Mouse (Mus musculus) naive thymus-derived CD4-positive, alpha-beta T cell, adult 2 months (primary cell): ENCODE data around the gene Fbp1.
"Not testable (repeated sequence)": the region's sequence is repeated elsewhere in the genome, so short reads cannot be mapped to it uniquely, and the experiment has no call there.

Experiments
- DNase-seq: peaks from one replicate; pipeline ENCODE4 v3.0.0-alpha.2; 2011; ENCODE audit warnings: low read depth

Fbp1 gene

GRCm38 (mm10) chr13:62887712-62888441 lies at the start of gene Fbp1:
Gene Fbp1, minus strand, starts transcription at chr13:62888282.
- no peak for DNase-seq

- no peak for DNase-seq
Observed at GRCm38 (mm10) chr13:62932452-62932851, 44.4 kb upstream of the Fbp1 start.

- no peak for DNase-seq
Observed at GRCm38 (mm10) chr13:62929766-62930389, 41.8 kb upstream of the Fbp1 start.

- not testable (repeated sequence) for DNase-seq
Observed at GRCm38 (mm10) chr13:62929144-62929543, 41.1 kb upstream of the Fbp1 start.

- DNase-seq, result no peak
Observed at GRCm38 (mm10) chr13:62927470-62927869, 39.4 kb upstream of the Fbp1 start.

- peak; percentile 20 for DNase-seq
Observed at GRCm38 (mm10) chr13:62926479-62926878, 38.4 kb upstream of the Fbp1 start.

- DNase-seq, result no peak
Observed at GRCm38 (mm10) chr13:62923182-62923581, 35.1 kb upstream of the Fbp1 start.

GRCm38 (mm10) chr13:62922645-62923044 lies 34.6 kb upstream of the Fbp1 start:
- DNase-seq, result no peak

- DNase-seq, result peak; percentile 78
Observed at GRCm38 (mm10) chr13:62919647-62920341, 31.7 kb upstream of the Fbp1 start.

- DNase-seq, result no peak
Observed at GRCm38 (mm10) chr13:62917416-62918110, 29.5 kb upstream of the Fbp1 start.

GRCm38 (mm10) chr13:62916675-62917074 lies 28.6 kb upstream of the Fbp1 start:
- DNase-seq, result no peak

GRCm38 (mm10) chr13:62911575-62911974 lies 23.5 kb upstream of the Fbp1 start:
- DNase-seq, result no peak

GRCm38 (mm10) chr13:62910206-62910605 lies 22.1 kb upstream of the Fbp1 start:
- no peak for DNase-seq

- DNase-seq, result no peak
Observed at GRCm38 (mm10) chr13:62909776-62910175, 21.7 kb upstream of the Fbp1 start.

- DNase-seq, result no peak
Observed at GRCm38 (mm10) chr13:62908163-62908559, 20.1 kb upstream of the Fbp1 start.

GRCm38 (mm10) chr13:62907527-62908162 lies 19.6 kb upstream of the Fbp1 start:
- DNase-seq, result no peak

GRCm38 (mm10) chr13:62901139-62901538 lies 13.1 kb upstream of the Fbp1 start:
- no peak for DNase-seq

GRCm38 (mm10) chr13:62897927-62898646 lies 10.0 kb upstream of the Fbp1 start:
- DNase-seq, result no peak

- no peak for DNase-seq
Observed at GRCm38 (mm10) chr13:62893044-62893842, 5.2 kb upstream of the Fbp1 start.

- no peak for DNase-seq
Observed at GRCm38 (mm10) chr13:62889311-62889710, 1.2 kb upstream of the Fbp1 start.
